Mouse (Mus musculus): ENCODE measurements around the gene Sirpa.

GRCm38 (mm10) chr2:129662484-129662883 is 69.8 kb downstream of the Sirpa start:
- TF ChIP-seq CTCF (IDR thresholded peaks at IDR 0.05; ENCODE audit: low read depth) = no peak
- TF ChIP-seq EP300 (IDR thresholded peaks at IDR 0.05; ENCODE audit: low read depth) = no peak

Data from liver, postnatal 0 days (tissue).